In the genomic region with DNA sequence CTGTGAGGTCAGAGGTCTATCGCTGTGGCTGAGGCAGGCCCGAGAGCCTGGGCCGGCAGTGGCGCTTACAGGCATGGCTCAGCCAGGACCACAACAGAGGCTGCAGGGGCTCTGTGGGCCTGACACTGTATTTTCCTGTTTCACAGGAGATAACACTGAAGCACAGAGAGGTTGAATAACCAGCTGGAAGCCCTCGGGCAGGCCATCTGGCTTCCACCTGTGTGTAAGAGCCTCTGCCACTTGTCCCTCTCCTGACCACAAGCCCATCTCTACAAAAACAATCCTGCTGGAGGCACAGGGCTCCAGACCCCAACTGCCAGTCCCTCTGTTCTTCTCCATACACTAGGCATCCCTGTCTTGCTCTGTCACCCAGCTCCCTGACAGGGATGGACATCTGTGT, we compare ENCODE assay signal across 25 mouse cellular contexts. TPM values are rescaled to one million over a fixed set of nuclear protein-coding genes. Genes with fewer than 3 reads are reported as not detected.
A peak's percentile ranks its signal among the peaks of the same experiment; 100 is the strongest.
DNase-seq lines count a peak whose midpoint lies in the region; ATAC-seq lines count a peak whose summit lies in the region.
"Had no signal": no experiment of that assay in that cellular context is flagged by ENCODE, and none has a peak within 500 bp of the region (broad histone marks: within the 10 kb centered on the region; RNA-seq: fewer than 3 reads in every experiment).

No protein-coding gene starts in this region.

- H3K27me3 ChIP-seq in hindbrain, embryonic 13.5 days: no peaks in the 10 kb centered on the region
- no peaks in the 10 kb centered on the region for H3K27me3 ChIP-seq in hindbrain, embryonic 16.5 days (replicated peaks; ENCODE audit: control insufficient read depth, insufficient read depth, low read length)
- H3K27me3 ChIP-seq in forebrain, embryonic 15.5 days: no peaks in the 10 kb centered on the region
- H3K27me3 ChIP-seq: forebrain, embryonic 12.5 days; limb, embryonic 15.5 days; liver, embryonic 13.5 days; stomach, embryonic 15.5 days had no signal

- ATAC-seq in cerebellum, adult (ENCODE audit: insufficient number of reproducible peaks, low FRiP score, low TSS enrichment): no peak
- no peak for ATAC-seq in hindbrain, embryonic 13.5 days (ENCODE audit: low FRiP score)
- no peak for ATAC-seq in hindbrain, embryonic 16.5 days
- no peak for ATAC-seq in forebrain, embryonic 15.5 days (replicated peaks)
- ATAC-seq: intestine, embryonic 16.5 days had no signal

- WGBS in hindbrain, embryonic 13.5 days: 68% methylated on average over 5 of the region's 5 CpGs
- WGBS in hindbrain, embryonic 16.5 days: 81% methylated on average over 5 of the region's 5 CpGs
- 91% methylated on average over 5 of the region's 5 CpGs for WGBS in forebrain, embryonic 15.5 days

- H3K4me1 ChIP-seq in hindbrain, embryonic 13.5 days (replicated peaks): 0 out of 2 replicates have a peak, but pooled peaks cover 5% of the 10 kb centered on the region
- H3K4me1 ChIP-seq in hindbrain, embryonic 16.5 days (ENCODE audit: control insufficient read depth, insufficient read depth, low read depth, low read length): no peaks in the 10 kb centered on the region
- no peaks in the 10 kb centered on the region for H3K4me1 ChIP-seq in forebrain, embryonic 15.5 days
- H3K4me1 ChIP-seq: forebrain, embryonic 12.5 days; limb, embryonic 10.5 days; stomach, embryonic 15.5 days had no signal

- no peak overlapping the region for H3K4me3 ChIP-seq in hindbrain, embryonic 13.5 days
- no peak overlapping the region for H3K4me3 ChIP-seq in hindbrain, embryonic 16.5 days (ENCODE audit: low read length)
- H3K4me3 ChIP-seq in forebrain, embryonic 15.5 days: no peak overlapping the region
- H3K4me3 ChIP-seq: erythroblast, embryonic 14.5 days; forebrain, embryonic 12.5 days; limb, embryonic 10.5 days; limb, embryonic 15.5 days; liver, embryonic 13.5 days; stomach, embryonic 15.5 days had no signal

- H3K4me2 ChIP-seq in hindbrain, embryonic 13.5 days: no peak overlapping the region
- H3K4me2 ChIP-seq in hindbrain, embryonic 16.5 days (ENCODE audit: low read length): no peak overlapping the region
- H3K4me2 ChIP-seq in forebrain, embryonic 15.5 days (replicated peaks): no peak overlapping the region
- H3K4me2 ChIP-seq: forebrain, embryonic 12.5 days; limb, embryonic 15.5 days; liver, embryonic 13.5 days; stomach, embryonic 15.5 days had no signal

- H3K9me3 ChIP-seq in hindbrain, embryonic 13.5 days: no peaks in the 10 kb centered on the region
- H3K9me3 ChIP-seq in hindbrain, embryonic 16.5 days (ENCODE audit: control insufficient read depth, low read length): no peaks in the 10 kb centered on the region
- H3K9me3 ChIP-seq in forebrain, embryonic 15.5 days: no peaks in the 10 kb centered on the region
- H3K9me3 ChIP-seq: forebrain, embryonic 12.5 days; G1E; limb, embryonic 10.5 days; limb, embryonic 15.5 days; liver, embryonic 13.5 days; stomach, embryonic 15.5 days had no signal

- 0 out of 2 replicates have a peak overlapping the region, but pooled peaks have one; percentile 24 for H3K9ac ChIP-seq in hindbrain, embryonic 13.5 days
- H3K9ac ChIP-seq in hindbrain, embryonic 16.5 days (ENCODE audit: low read depth, low read length): no peak overlapping the region
- H3K9ac ChIP-seq in forebrain, embryonic 15.5 days (replicated peaks): no peak overlapping the region
- H3K9ac ChIP-seq: forebrain, embryonic 12.5 days; limb, embryonic 15.5 days; liver, embryonic 13.5 days; stomach, embryonic 15.5 days had no signal

- peak; percentile 45 for DNase-seq in cerebellum, adult 11-12 months
- DNase-seq in cerebellum, adult 9-11 months: peak; percentile 55
- DNase-seq in adrenal gland, postnatal 36 days: no peak
- DNase-seq: adrenal gland, adult 8-10 months; gastrocnemius, postnatal 25 days; heart, adult 18-20 months; kidney, adult 8-10 months; kidney, postnatal 4 days; liver, embryonic 13.5 days; lung, adult 18-20 months; midbrain, embryonic 14.5 days; right cerebral cortex, postnatal 25 days had no signal

- peaks cover 10% of the 10 kb centered on the region; the same call in 1 of the 2 replicates for H3K36me3 ChIP-seq in hindbrain, embryonic 13.5 days
- H3K36me3 ChIP-seq in hindbrain, embryonic 16.5 days (ENCODE audit: control insufficient read depth, insufficient read depth, low read length): no peaks in the 10 kb centered on the region
- H3K36me3 ChIP-seq in forebrain, embryonic 15.5 days: no peaks in the 10 kb centered on the region
- H3K36me3 ChIP-seq: G1E had no signal

- no peak overlapping the region for H3K27ac ChIP-seq in hindbrain, embryonic 13.5 days
- no peak overlapping the region for H3K27ac ChIP-seq in hindbrain, embryonic 16.5 days (ENCODE audit: low read depth, low read length)
- H3K27ac ChIP-seq in forebrain, embryonic 15.5 days (replicated peaks): no peak overlapping the region
- H3K27ac ChIP-seq: forebrain, embryonic 12.5 days; kidney, postnatal 0 days; limb, embryonic 10.5 days; limb, embryonic 15.5 days; liver, embryonic 13.5 days; macrophage; stomach, embryonic 15.5 days had no signal

RNA-seq across cellular contexts. Expression of gene Ppp6r3, which starts 54.9 kb away (rescaled TPM):
- polyA plus RNA-seq in hindbrain, embryonic 13.5 days (2015; fragmentation: Nextera tagmentation; extraction: Ambion mirVana): 60.6 and 62.6 TPM in 2 replicates
- polyA plus RNA-seq in hindbrain, embryonic 16.5 days (2015; fragmentation: Nextera tagmentation; extraction: Ambion mirVana): 49.7 and 56.5 TPM in 2 replicates
- total RNA-seq in adrenal gland, postnatal 36 days (2021): 10 to 100 TPM; 92.7 to 98.6 TPM
- polyA plus RNA-seq in forebrain, embryonic 15.5 days (2015; fragmentation: Nextera tagmentation; extraction: Ambion mirVana): 62.5 and 69.6 TPM in 2 replicates

RNA-seq across cellular contexts. Expression of gene Lrp5, which starts 55.9 kb away (rescaled TPM):
- 1.4 and 2.0 TPM in 2 replicates for polyA plus RNA-seq in hindbrain, embryonic 13.5 days (2015; fragmentation: Nextera tagmentation; extraction: Ambion mirVana)
- 1.3 and 1.5 TPM in 2 replicates for polyA plus RNA-seq in hindbrain, embryonic 16.5 days (2015; fragmentation: Nextera tagmentation; extraction: Ambion mirVana)
- 100 to 1,000 TPM in 1 of 2 experiments, 10 to 100 TPM in 1; 95.6 to 154 TPM for total RNA-seq in adrenal gland, postnatal 36 days (2021)
- polyA plus RNA-seq in forebrain, embryonic 15.5 days (2015; fragmentation: Nextera tagmentation; extraction: Ambion mirVana): 2.3 TPM in 2 replicates

Comparison
In these comparisons a context has a peak if more than half of its experiments do, and no peak if none do; other contexts are left out.
1. DNase-seq: peak in cerebellum, adult 11-12 months (single experiment) and cerebellum, adult 9-11 months (single experiment); none in adrenal gland, postnatal 36 days (0 of 2).